Mouse (Mus musculus): ENCODE measurements around the gene Gm26558. TPM values are rescaled to one million over a fixed set of nuclear protein-coding genes. Genes with fewer than 3 reads are reported as not detected.

The Gm26558 gene
- polyA plus RNA-seq (2012; ENCODE audit: insufficient read depth, insufficient read length, missing spikeins), result not detected in 2 replicates

GRCm38 (mm10) chr2:70661715-70662495, at the start of gene Gm26558:
Gene Gm26558, minus strand, starts transcription at chr2:70662108.
- no peak for TF ChIP-seq CTCF (IDR thresholded peaks at IDR 0.05; ENCODE audit: low read depth, low read length)
- no peak for TF ChIP-seq POLR2A (IDR thresholded peaks at IDR 0.05; ENCODE audit: borderline replicate concordance, low read depth, low read length)
- Histone ChIP-seq H3K4me3 (ENCODE audit: insufficient read depth, low read length) (peak within 1 kb of the TSS; percentile 97), H3K4me1 (ENCODE audit: control insufficient read depth, insufficient read depth, low read length) (peaks cover 10% of the 10 kb centered on the region), H3K27ac (ENCODE audit: insufficient read depth, low read depth, low read length) (peak within 1 kb of the TSS; percentile 55)

- Histone ChIP-seq H3K4me1 (ENCODE audit: control insufficient read depth, insufficient read depth, low read length) (no peaks in the 10 kb centered on the region), H3K27ac (ENCODE audit: insufficient read depth, low read depth, low read length) (no peak overlapping the region), H3K4me3 (ENCODE audit: insufficient read depth, low read length) (no peak overlapping the region)
- TF ChIP-seq POLR2A (IDR thresholded peaks at IDR 0.05; ENCODE audit: borderline replicate concordance, low read depth, low read length) (no peak), CTCF (IDR thresholded peaks at IDR 0.05; ENCODE audit: low read depth, low read length) (no peak)
Measured at GRCm38 (mm10) chr2:70710878-70711277, 49.0 kb upstream of the Gm26558 start.

GRCm38 (mm10) chr2:70710236-70710635, 48.3 kb upstream of the Gm26558 start:
- Histone ChIP-seq H3K4me1 (ENCODE audit: control insufficient read depth, insufficient read depth, low read length) (no peaks in the 10 kb centered on the region), H3K27ac (ENCODE audit: insufficient read depth, low read depth, low read length) (no peak overlapping the region), H3K4me3 (ENCODE audit: insufficient read depth, low read length) (no peak overlapping the region)
- no peak for TF ChIP-seq CTCF (IDR thresholded peaks at IDR 0.05; ENCODE audit: low read depth, low read length)
- TF ChIP-seq POLR2A (IDR thresholded peaks at IDR 0.05; ENCODE audit: borderline replicate concordance, low read depth, low read length), result no peak

- Histone ChIP-seq H3K4me3 (ENCODE audit: insufficient read depth, low read length) (no peak overlapping the region), H3K4me1 (ENCODE audit: control insufficient read depth, insufficient read depth, low read length) (no peaks in the 10 kb centered on the region), H3K27ac (ENCODE audit: insufficient read depth, low read depth, low read length) (no peak overlapping the region)
- no peak for TF ChIP-seq CTCF (IDR thresholded peaks at IDR 0.05; ENCODE audit: low read depth, low read length)
- no peak for TF ChIP-seq POLR2A (IDR thresholded peaks at IDR 0.05; ENCODE audit: borderline replicate concordance, low read depth, low read length)
Measured at GRCm38 (mm10) chr2:70708986-70709730, 47.2 kb upstream of the Gm26558 start.

GRCm38 (mm10) chr2:70702403-70702802, 40.5 kb upstream of the Gm26558 start:
- peaks cover 4% of the 10 kb centered on the region for H3K4me1 ChIP-seq (ENCODE audit: control insufficient read depth, insufficient read depth, low read length)
- H3K27ac ChIP-seq (ENCODE audit: insufficient read depth, low read depth, low read length), result no peak overlapping the region
- TF ChIP-seq CTCF (IDR thresholded peaks at IDR 0.05; ENCODE audit: low read depth, low read length) (no peak), POLR2A (IDR thresholded peaks at IDR 0.05; ENCODE audit: borderline replicate concordance, low read depth, low read length) (no peak)
- H3K4me3 ChIP-seq (ENCODE audit: insufficient read depth, low read length), result no peak overlapping the region

- no peak for TF ChIP-seq POLR2A (IDR thresholded peaks at IDR 0.05; ENCODE audit: borderline replicate concordance, low read depth, low read length)
- no peak for TF ChIP-seq CTCF (IDR thresholded peaks at IDR 0.05; ENCODE audit: low read depth, low read length)
- Histone ChIP-seq H3K4me1 (ENCODE audit: control insufficient read depth, insufficient read depth, low read length) (peaks cover 4% of the 10 kb centered on the region), H3K4me3 (ENCODE audit: insufficient read depth, low read length) (no peak overlapping the region), H3K27ac (ENCODE audit: insufficient read depth, low read depth, low read length) (no peak overlapping the region)
Measured at GRCm38 (mm10) chr2:70701571-70701970, 39.7 kb upstream of the Gm26558 start.

GRCm38 (mm10) chr2:70700851-70701250, 38.9 kb upstream of the Gm26558 start:
- H3K4me3 ChIP-seq (ENCODE audit: insufficient read depth, low read length), result no peak overlapping the region
- no peak for TF ChIP-seq POLR2A (IDR thresholded peaks at IDR 0.05; ENCODE audit: borderline replicate concordance, low read depth, low read length)
- no peak for TF ChIP-seq CTCF (IDR thresholded peaks at IDR 0.05; ENCODE audit: low read depth, low read length)
- H3K27ac ChIP-seq (ENCODE audit: insufficient read depth, low read depth, low read length), result no peak overlapping the region
- H3K4me1 ChIP-seq (ENCODE audit: control insufficient read depth, insufficient read depth, low read length), result peaks cover 4% of the 10 kb centered on the region

GRCm38 (mm10) chr2:70695712-70696111, 33.8 kb upstream of the Gm26558 start:
- Histone ChIP-seq H3K27ac (ENCODE audit: insufficient read depth, low read depth, low read length) (no peak overlapping the region), H3K4me1 (ENCODE audit: control insufficient read depth, insufficient read depth, low read length) (no peaks in the 10 kb centered on the region), H3K4me3 (ENCODE audit: insufficient read depth, low read length) (no peak overlapping the region)
- no peak for TF ChIP-seq CTCF (IDR thresholded peaks at IDR 0.05; ENCODE audit: low read depth, low read length)

- Histone ChIP-seq H3K4me1 (ENCODE audit: control insufficient read depth, insufficient read depth, low read length) (no peaks in the 10 kb centered on the region), H3K27ac (ENCODE audit: insufficient read depth, low read depth, low read length) (no peak overlapping the region), H3K4me3 (ENCODE audit: insufficient read depth, low read length) (no peak overlapping the region)
- TF ChIP-seq CTCF (IDR thresholded peaks at IDR 0.05; ENCODE audit: low read depth, low read length), result no peak
- no peak for TF ChIP-seq POLR2A (IDR thresholded peaks at IDR 0.05; ENCODE audit: borderline replicate concordance, low read depth, low read length)
Measured at GRCm38 (mm10) chr2:70690195-70690594, 28.3 kb upstream of the Gm26558 start.

Measured in bone marrow macrophage, adult 2 months (primary cell).